Mouse (Mus musculus) right cerebral cortex, postnatal 10 days (tissue): Measurements from ENCODE around the gene Serhl.

Experiments used
- DNase-seq, 2 experiments: peaks; one replicate each; pipeline ENCODE4 v3.0.0; 2021; ENCODE audit warnings: low spot score in 2 of 2

Serhl gene

DNA sequence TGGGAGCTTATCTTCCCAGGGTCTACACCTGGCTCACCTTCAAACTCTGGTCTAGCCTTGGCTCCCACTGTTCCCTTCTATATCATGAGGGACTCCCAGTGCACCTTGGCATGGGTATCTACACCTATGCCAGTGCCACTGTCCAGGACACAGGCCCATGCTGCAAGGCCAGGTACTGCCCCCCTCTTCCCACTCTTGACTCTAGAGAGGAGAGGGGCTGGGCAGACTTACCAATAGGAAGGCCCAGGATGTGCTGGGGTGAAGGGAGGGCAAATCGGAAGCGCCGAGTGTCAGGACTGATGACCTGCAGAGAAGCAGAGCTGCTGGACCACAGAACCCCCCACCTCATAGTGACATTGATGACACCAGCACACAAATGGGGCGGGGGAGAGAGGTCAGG is 72.7 kb downstream of the Serhl start:
- DNase-seq, result no peak

DNA sequence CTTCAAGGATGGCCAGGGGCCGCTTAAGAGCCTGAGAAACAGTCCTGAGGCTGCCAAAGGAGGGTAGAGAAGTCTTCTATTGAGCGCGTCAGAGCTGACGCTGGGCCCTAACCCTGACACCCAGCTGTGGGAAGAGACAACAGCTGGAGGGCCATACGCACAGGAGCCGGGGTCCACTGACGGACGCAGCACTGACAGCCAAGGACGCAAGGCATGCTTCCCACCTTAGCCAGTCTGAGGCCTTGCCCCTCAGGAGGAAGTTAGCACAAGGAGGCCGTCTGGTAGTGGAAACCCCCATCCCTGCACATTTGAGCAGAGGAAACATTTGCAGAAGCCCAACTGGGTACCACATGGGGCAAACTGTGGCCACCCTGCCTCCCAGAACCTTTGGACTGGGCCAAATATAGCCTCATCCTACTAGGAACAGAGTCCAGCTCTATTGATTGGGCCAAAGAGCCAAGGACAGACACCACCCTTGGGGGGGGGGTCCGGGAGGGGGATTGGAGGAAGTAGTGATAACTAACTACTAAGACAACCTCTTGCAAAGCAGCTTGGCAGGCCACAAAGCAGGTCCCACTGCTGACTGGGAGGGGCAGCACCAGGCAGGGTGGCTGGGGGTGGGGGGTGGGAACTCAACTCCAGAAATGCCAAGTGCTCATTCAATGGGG is 73.6 kb downstream of the Serhl start:
- no peak for DNase-seq

DNA sequence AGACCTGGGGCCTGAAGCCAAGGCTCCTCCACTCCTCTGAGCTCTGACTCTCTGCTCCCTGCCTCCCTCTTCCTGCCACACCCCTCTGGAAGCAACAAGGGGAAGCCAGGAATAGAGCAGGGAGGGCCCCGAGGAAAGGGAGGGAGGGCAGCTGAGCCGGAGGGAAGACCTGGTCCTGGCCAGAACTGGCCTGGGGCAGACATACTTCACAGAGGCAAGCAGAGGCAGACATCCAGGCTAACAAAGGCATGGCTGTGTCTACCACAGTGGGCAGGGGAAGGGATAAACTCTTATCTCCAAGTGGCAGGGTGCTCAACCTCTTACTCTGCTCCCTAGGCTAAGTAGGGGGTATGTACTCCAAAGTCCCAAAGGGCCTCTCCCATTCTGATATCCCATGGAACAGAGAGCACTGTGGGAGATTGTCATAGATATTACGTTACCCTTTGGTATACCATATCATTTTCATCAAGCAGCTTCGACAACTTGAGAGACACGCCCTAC is 75.7 kb downstream of the Serhl start:
- DNase-seq, result peak in 1 of 2 experiments; percentile 22

DNA sequence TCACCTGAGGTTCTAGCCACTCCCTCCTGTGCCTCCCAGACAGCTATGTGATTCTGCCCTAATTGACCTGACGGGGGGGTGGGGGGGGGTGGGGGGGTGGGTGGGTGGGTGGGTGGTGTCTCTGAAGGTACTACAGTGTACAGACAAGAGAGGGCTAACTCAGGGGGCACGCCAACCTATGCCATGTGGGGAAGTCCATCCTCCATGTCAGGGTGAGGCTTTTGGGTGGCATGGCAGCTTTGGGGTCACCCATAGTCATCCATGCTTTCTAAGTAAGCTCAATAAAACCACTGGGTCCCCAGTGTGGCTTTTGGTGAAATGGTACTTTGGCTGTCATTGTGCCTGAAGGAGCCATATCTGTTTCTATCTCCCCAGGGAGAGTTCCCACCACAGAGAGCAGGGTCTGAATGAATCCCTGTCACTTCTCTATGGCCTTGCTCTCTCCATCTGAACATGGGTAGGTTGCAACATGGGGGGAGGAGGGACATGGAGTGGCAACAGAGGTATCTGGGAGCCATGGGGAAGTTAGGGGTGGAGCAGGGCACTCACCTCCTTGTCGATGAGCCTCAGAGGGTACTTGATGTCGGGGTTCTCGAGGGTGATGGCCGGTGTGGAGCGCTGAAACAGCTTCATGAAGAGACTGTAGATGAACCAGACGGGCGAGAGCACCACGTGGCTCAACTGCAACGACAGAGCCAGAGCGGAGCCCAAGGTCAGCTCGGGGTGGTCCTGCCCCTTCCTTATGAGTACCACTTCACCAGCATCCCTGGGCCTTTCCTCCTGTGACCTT is 76.4 kb downstream of the Serhl start:
- peak in 1 of 2 experiments; percentile 17 for DNase-seq
